Mouse (Mus musculus): ENCODE results near the gene Tspan32. TPM values are rescaled to one million over a fixed set of nuclear protein-coding genes. Genes with fewer than 3 reads are reported as not detected.

The Tspan32 gene
- total and polyA plus RNA-seq, 3 experiments, result 0.44 to 1.9 (median 1.3) TPM

DNA sequence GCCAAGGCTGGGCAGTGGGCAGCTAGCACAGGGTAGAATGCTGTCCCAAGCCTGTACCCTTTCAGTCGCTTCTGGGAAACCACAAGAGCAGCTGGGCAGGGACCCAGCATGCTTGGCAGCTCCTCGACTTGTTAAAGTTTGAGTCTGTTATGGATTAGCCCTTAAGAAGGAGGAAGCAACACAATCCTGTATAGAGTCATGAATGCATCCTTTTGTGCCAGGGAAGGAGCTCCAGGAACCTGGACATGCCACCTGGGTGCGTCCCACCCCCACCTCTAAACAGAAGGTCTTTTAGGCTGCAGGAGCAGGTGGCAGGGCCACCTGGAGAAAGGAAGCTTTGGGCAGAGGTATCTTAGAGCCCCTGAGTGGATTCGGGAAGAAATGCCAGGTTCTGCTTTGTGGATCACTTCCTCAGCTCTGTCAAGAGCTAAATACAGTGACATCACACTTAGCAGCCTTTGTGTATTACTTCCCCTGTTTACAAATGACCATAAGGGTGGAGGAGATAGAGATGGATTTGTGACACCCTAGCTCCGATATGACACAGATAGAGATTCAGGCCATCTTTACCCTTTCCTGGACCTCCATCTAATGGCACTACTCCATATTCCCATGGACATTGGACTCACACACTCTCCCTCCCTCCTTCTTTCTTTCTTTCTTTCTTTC lies 54.5 kb downstream of the Tspan32 start:
- Histone ChIP-seq H3K4me1 (ENCODE audit: control insufficient read depth, insufficient read depth, low read length) (peaks cover 58% of the 10 kb centered on the region), H3K27ac (peak overlapping the region; percentile 92), H3K9ac (ENCODE audit: low read depth, low read length) (no peak overlapping the region), H3K79me2 (replicated peaks; ENCODE audit: control insufficient read depth, insufficient read depth, low read length) (peaks cover 5% of the 10 kb centered on the region), H3K4me3 (0 out of 2 replicates have a peak overlapping the region, but pooled peaks have one; percentile 28), H3K36me3 (ENCODE audit: control insufficient read depth, insufficient read depth, low read length) (peaks cover 28% of the 10 kb centered on the region), H3K27me3 (ENCODE audit: control insufficient read depth, insufficient read depth, low read length) (no peaks in the 10 kb centered on the region)
- TF ChIP-seq EP300 (IDR thresholded peaks at IDR 0.05; ENCODE audit: insufficient read depth, low read depth, low read length) (no peak), CTCF (IDR thresholded peaks at IDR 0.05) (no peak), POLR2A (IDR thresholded peaks at IDR 0.05; ENCODE audit: insufficient read depth, low read depth, low read length) (no peak)
- intact Hi-C loops (cut with DNase I), result loop anchor here (2.0 kb wide), 2 partner anchors 17 to 27 kb away; no protein-coding TSS in a partner anchor
- DNase-seq, result peak; percentile 68 to 72
- 10% methylated on average over 5 of the region's 5 CpGs for WGBS

GRCm38 (mm10) chr7:143062704-143063103 lies 57.9 kb downstream of the Tspan32 start:
- 35% methylated on average over 2 of the region's 2 CpGs for WGBS
- Histone ChIP-seq H3K36me3 (ENCODE audit: control insufficient read depth, insufficient read depth, low read length) (peaks cover 20% of the 10 kb centered on the region), H3K27me3 (ENCODE audit: control insufficient read depth, insufficient read depth, low read length) (no peaks in the 10 kb centered on the region), H3K9ac (ENCODE audit: low read depth, low read length) (no peak overlapping the region), H3K4me1 (ENCODE audit: control insufficient read depth, insufficient read depth, low read length) (peaks cover 39% of the 10 kb centered on the region), H3K79me2 (replicated peaks; ENCODE audit: control insufficient read depth, insufficient read depth, low read length) (no peaks in the 10 kb centered on the region), H3K27ac (peak overlapping the region; percentile 48), H3K4me3 (no peak overlapping the region)
- TF ChIP-seq CTCF (IDR thresholded peaks at IDR 0.05) (no peak), POLR2A (IDR thresholded peaks at IDR 0.05; ENCODE audit: insufficient read depth, low read depth, low read length) (no peak), EP300 (IDR thresholded peaks at IDR 0.05; ENCODE audit: insufficient read depth, low read depth, low read length) (no peak)
- DNase-seq, result peak in 1 of 2 experiments; percentile 42
- intact Hi-C loops (cut with DNase I), result no loop called here

- Histone ChIP-seq H3K4me1 (ENCODE audit: control insufficient read depth, insufficient read depth, low read length) (peaks cover 27% of the 10 kb centered on the region), H3K36me3 (ENCODE audit: control insufficient read depth, insufficient read depth, low read length) (peaks cover 19% of the 10 kb centered on the region), H3K9ac (ENCODE audit: low read depth, low read length) (no peak overlapping the region), H3K79me2 (replicated peaks; ENCODE audit: control insufficient read depth, insufficient read depth, low read length) (no peaks in the 10 kb centered on the region), H3K27ac (no peak overlapping the region; the same call in 1 of the 2 replicates), H3K4me3 (no peak overlapping the region), H3K27me3 (ENCODE audit: control insufficient read depth, insufficient read depth, low read length) (no peaks in the 10 kb centered on the region)
- intact Hi-C loops (cut with DNase I), result no loop called here
- no peak for DNase-seq
- TF ChIP-seq CTCF (IDR thresholded peaks at IDR 0.05), result no peak
- TF ChIP-seq EP300 (IDR thresholded peaks at IDR 0.05; ENCODE audit: insufficient read depth, low read depth, low read length), result no peak
- no peak for TF ChIP-seq POLR2A (IDR thresholded peaks at IDR 0.05; ENCODE audit: insufficient read depth, low read depth, low read length)
- WGBS, result 32% methylated on average over 6 of the region's 6 CpGs
Measured at GRCm38 (mm10) chr7:143064226-143064625, 59.4 kb downstream of the Tspan32 start.

- intact Hi-C loops (cut with DNase I), result no loop called here
- Histone ChIP-seq H3K9ac (ENCODE audit: low read depth, low read length) (no peak overlapping the region), H3K4me1 (ENCODE audit: control insufficient read depth, insufficient read depth, low read length) (peaks cover 20% of the 10 kb centered on the region), H3K36me3 (ENCODE audit: control insufficient read depth, insufficient read depth, low read length) (peaks cover 13% of the 10 kb centered on the region), H3K4me3 (no peak overlapping the region), H3K79me2 (replicated peaks; ENCODE audit: control insufficient read depth, insufficient read depth, low read length) (no peaks in the 10 kb centered on the region), H3K27ac (no peak overlapping the region), H3K27me3 (ENCODE audit: control insufficient read depth, insufficient read depth, low read length) (no peaks in the 10 kb centered on the region)
- no peak for DNase-seq
- 89% methylated on average over 2 of the region's 2 CpGs for WGBS
- no peak for TF ChIP-seq CTCF (IDR thresholded peaks at IDR 0.05)
- TF ChIP-seq EP300 (IDR thresholded peaks at IDR 0.05; ENCODE audit: insufficient read depth, low read depth, low read length), result no peak
Measured at GRCm38 (mm10) chr7:143065692-143066091, 60.8 kb downstream of the Tspan32 start.

DNA sequence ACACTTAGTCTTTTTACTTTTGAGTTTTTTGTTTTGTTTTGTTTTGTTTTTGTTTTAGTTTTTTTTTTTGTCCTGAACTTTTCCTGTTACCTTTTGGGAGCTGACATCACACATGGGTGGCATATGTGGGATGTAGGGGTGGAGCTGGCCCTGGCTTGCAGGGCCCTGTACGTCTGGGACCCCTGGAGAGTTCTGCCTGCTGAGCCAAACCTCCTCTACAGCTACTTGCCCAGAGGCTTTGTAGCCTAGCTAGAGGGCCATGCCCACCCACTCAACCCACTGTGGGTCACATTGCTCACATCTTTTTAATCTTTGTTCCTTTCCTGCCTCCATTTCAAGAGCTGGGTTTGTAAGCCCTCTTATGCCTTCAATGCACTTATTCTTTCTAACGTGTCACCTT lies 62.6 kb downstream of the Tspan32 start:
- DNase-seq, result no peak
- TF ChIP-seq POLR2A (IDR thresholded peaks at IDR 0.05; ENCODE audit: insufficient read depth, low read depth, low read length), result no peak
- TF ChIP-seq CTCF (IDR thresholded peaks at IDR 0.05), result no peak
- no peak for TF ChIP-seq EP300 (IDR thresholded peaks at IDR 0.05; ENCODE audit: insufficient read depth, low read depth, low read length)
- H3K4me3 ChIP-seq, result no peak overlapping the region
- H3K9ac ChIP-seq (ENCODE audit: low read depth, low read length), result no peak overlapping the region
- peaks cover 7% of the 10 kb centered on the region for H3K36me3 ChIP-seq (ENCODE audit: control insufficient read depth, insufficient read depth, low read length)
- intact Hi-C loops (cut with DNase I), result no loop called here
- no peaks in the 10 kb centered on the region for H3K27me3 ChIP-seq (ENCODE audit: control insufficient read depth, insufficient read depth, low read length)
- H3K4me1 ChIP-seq (ENCODE audit: control insufficient read depth, insufficient read depth, low read length), result peaks cover 13% of the 10 kb centered on the region
- WGBS, result 37% methylated on average over 2 of the region's 2 CpGs
- H3K27ac ChIP-seq, result no peak overlapping the region
- no peaks in the 10 kb centered on the region for H3K79me2 ChIP-seq (replicated peaks; ENCODE audit: control insufficient read depth, insufficient read depth, low read length)

GRCm38 (mm10) chr7:143067897-143068296 lies 63.1 kb downstream of the Tspan32 start:
- intact Hi-C loops (cut with DNase I), result loop anchor here (2.0 kb wide), 2 partner anchors 13 to 27 kb away; no protein-coding TSS in a partner anchor
- no peak for DNase-seq

More at GRCm38 (mm10) chr7:143067897-143068296, 63.1 kb downstream of the Tspan32 start:
- no peak for TF ChIP-seq EP300 (IDR thresholded peaks at IDR 0.05; ENCODE audit: insufficient read depth, low read depth, low read length)
- no peak for TF ChIP-seq POLR2A (IDR thresholded peaks at IDR 0.05; ENCODE audit: insufficient read depth, low read depth, low read length)
- TF ChIP-seq CTCF (IDR thresholded peaks at IDR 0.05), result no peak
- Histone ChIP-seq H3K27me3 (ENCODE audit: control insufficient read depth, insufficient read depth, low read length) (no peaks in the 10 kb centered on the region), H3K79me2 (replicated peaks; ENCODE audit: control insufficient read depth, insufficient read depth, low read length) (no peaks in the 10 kb centered on the region), H3K27ac (peak overlapping the region; percentile 9; the same call in 1 of the 2 replicates), H3K36me3 (ENCODE audit: control insufficient read depth, insufficient read depth, low read length) (peaks cover 7% of the 10 kb centered on the region), H3K4me3 (no peak overlapping the region), H3K4me1 (ENCODE audit: control insufficient read depth, insufficient read depth, low read length) (peaks cover 12% of the 10 kb centered on the region), H3K9ac (ENCODE audit: low read depth, low read length) (no peak overlapping the region)
- 43% methylated on average over 3 of the region's 3 CpGs for WGBS
